Mouse (Mus musculus) erythroblast, embryonic 14.5 days (primary cell): ENCODE data around the gene Anxa11. TPM values are rescaled to one million over a fixed set of nuclear protein-coding genes. Genes with fewer than 3 reads are reported as not detected.

ENCODE experiments used
- H3K27me3 ChIP-seq: 2 replicates; pipeline ENCODE4 v1.6.1; 2012; ENCODE audit warnings: inconsistent platforms; ENCODE audit not compliant: control insufficient read depth
- H3K36me3 ChIP-seq: 2 replicates; pipeline ENCODE4 v1.6.1; 2012; ENCODE audit warnings: mild to moderate bottlenecking, inconsistent platforms; ENCODE audit not compliant: control insufficient read depth
- H3K4me1 ChIP-seq: 2 replicates; pipeline ENCODE4 v1.6.1; 2012; ENCODE audit warnings: inconsistent platforms; ENCODE audit not compliant: control insufficient read depth
- H3K4me3 ChIP-seq: replicated peaks from 2 replicates; pipeline ENCODE3; 2012; ENCODE audit warnings: moderate library complexity, mild to moderate bottlenecking, inconsistent platforms
- H3K9me3 ChIP-seq: 2 replicates; pipeline ENCODE4 v1.6.1; 2012; ENCODE audit warnings: low read length, inconsistent platforms, mixed read lengths; ENCODE audit not compliant: control insufficient read depth
- GATA1 ChIP-seq: IDR thresholded peaks from 2 replicates; pipeline ENCODE4 v1.6.1; 2012; ENCODE audit warnings: low read length, inconsistent platforms, mixed read lengths
- TAL1 ChIP-seq: IDR thresholded peaks from 3 replicates; pipeline ENCODE4 v1.6.1; 2012; ENCODE audit warnings: low read length, inconsistent platforms, mixed read lengths
- polyA plus RNA-seq: library from polyadenylated mRNA; stranded (reverse); fragments of >175 nt; gene quantifications from 2 replicates; pipeline ENCODE4 v1.2.3, GENCODE M21; 2012

The Anxa11 gene
- 0.39 and 0.42 TPM in 2 replicates for polyA plus RNA-seq

- peak within 1 kb of the TSS; percentile 67 for H3K4me3 ChIP-seq
- no peaks in the 10 kb centered on the region for H3K36me3 ChIP-seq
- H3K4me1 ChIP-seq, result peaks cover 15% of the 10 kb centered on the region
- peaks cover 18% of the 10 kb centered on the region for H3K27me3 ChIP-seq
- H3K9me3 ChIP-seq, result no peaks in the 10 kb centered on the region
- TF ChIP-seq TAL1, result no peak
- TF ChIP-seq GATA1, result no peak
Measured at GRCm38 (mm10) chr14:25841991-25842687, at the start of gene Anxa11. Anxa11 (plus strand) TSS chr14:25842156.

GRCm38 (mm10) chr14:25794331-25794730 lies 47.6 kb upstream of the Anxa11 start:
- TF ChIP-seq GATA1, result no peak
- TF ChIP-seq TAL1, result no peak
- H3K36me3 ChIP-seq, result no peaks in the 10 kb centered on the region
- H3K4me1 ChIP-seq, result no peaks in the 10 kb centered on the region
- no peaks in the 10 kb centered on the region for H3K27me3 ChIP-seq
- H3K9me3 ChIP-seq, result no peaks in the 10 kb centered on the region
- no peak overlapping the region for H3K4me3 ChIP-seq

GRCm38 (mm10) chr14:25795067-25795466 lies 46.9 kb upstream of the Anxa11 start:
- H3K4me1 ChIP-seq, result no peaks in the 10 kb centered on the region
- no peaks in the 10 kb centered on the region for H3K36me3 ChIP-seq
- H3K27me3 ChIP-seq, result no peaks in the 10 kb centered on the region
- TF ChIP-seq GATA1 (no peak), TAL1 (no peak)
- H3K9me3 ChIP-seq, result no peaks in the 10 kb centered on the region
- no peak overlapping the region for H3K4me3 ChIP-seq

GRCm38 (mm10) chr14:25795561-25796174 lies 46.3 kb upstream of the Anxa11 start:
- TF ChIP-seq GATA1 (no peak), TAL1 (no peak)
- H3K27me3 ChIP-seq, result no peaks in the 10 kb centered on the region
- no peaks in the 10 kb centered on the region for H3K9me3 ChIP-seq
- H3K36me3 ChIP-seq, result no peaks in the 10 kb centered on the region
- no peaks in the 10 kb centered on the region for H3K4me1 ChIP-seq
- no peak overlapping the region for H3K4me3 ChIP-seq

GRCm38 (mm10) chr14:25796619-25797018 lies 45.3 kb upstream of the Anxa11 start:
- no peak for TF ChIP-seq TAL1
- TF ChIP-seq GATA1, result no peak
- H3K9me3 ChIP-seq, result no peaks in the 10 kb centered on the region
- H3K4me3 ChIP-seq, result no peak overlapping the region
- no peaks in the 10 kb centered on the region for H3K4me1 ChIP-seq
- H3K27me3 ChIP-seq, result no peaks in the 10 kb centered on the region
- no peaks in the 10 kb centered on the region for H3K36me3 ChIP-seq

- no peaks in the 10 kb centered on the region for H3K27me3 ChIP-seq
- no peak overlapping the region for H3K4me3 ChIP-seq
- no peaks in the 10 kb centered on the region for H3K9me3 ChIP-seq
- H3K36me3 ChIP-seq, result no peaks in the 10 kb centered on the region
- no peak for TF ChIP-seq TAL1
- no peaks in the 10 kb centered on the region for H3K4me1 ChIP-seq
Measured at GRCm38 (mm10) chr14:25800166-25800960, 41.6 kb upstream of the Anxa11 start.

- TF ChIP-seq GATA1 (no peak), TAL1 (no peak)
- no peaks in the 10 kb centered on the region for H3K4me1 ChIP-seq
- H3K4me3 ChIP-seq, result no peak overlapping the region
- no peaks in the 10 kb centered on the region for H3K36me3 ChIP-seq
- no peaks in the 10 kb centered on the region for H3K9me3 ChIP-seq
- H3K27me3 ChIP-seq, result no peaks in the 10 kb centered on the region
Measured at GRCm38 (mm10) chr14:25802511-25802910, 39.4 kb upstream of the Anxa11 start.

- TF ChIP-seq GATA1 (no peak), TAL1 (no peak)
- Histone ChIP-seq H3K27me3 (no peaks in the 10 kb centered on the region), H3K9me3 (no peaks in the 10 kb centered on the region), H3K36me3 (no peaks in the 10 kb centered on the region), H3K4me3 (no peak overlapping the region), H3K4me1 (no peaks in the 10 kb centered on the region)
Measured at GRCm38 (mm10) chr14:25803246-25803809, 38.6 kb upstream of the Anxa11 start.

- TF ChIP-seq GATA1 (no peak), TAL1 (no peak)
- Histone ChIP-seq H3K9me3 (no peaks in the 10 kb centered on the region), H3K36me3 (no peaks in the 10 kb centered on the region), H3K27me3 (no peaks in the 10 kb centered on the region), H3K4me3 (no peak overlapping the region), H3K4me1 (no peaks in the 10 kb centered on the region)
Measured at GRCm38 (mm10) chr14:25805871-25806270, 36.1 kb upstream of the Anxa11 start.
